Mouse (Mus musculus) megakaryocyte, embryonic 14.5 days (primary cell): Measurements from ENCODE around the gene Hist1h2bn. TPM values are rescaled to one million over a fixed set of nuclear protein-coding genes. Genes with fewer than 3 reads are reported as not detected.
"Not testable (repeated sequence)": the region's sequence is repeated elsewhere in the genome, so short reads cannot be mapped to it uniquely, and the experiment has no call there.

Experiments used
- H3K27me3 ChIP-seq: replicated peaks from 2 replicates; pipeline ENCODE3; 2012; ENCODE audit warnings: inconsistent platforms
- H3K36me3 ChIP-seq: replicated peaks from 2 replicates; pipeline ENCODE3; 2012; ENCODE audit warnings: low read length, inconsistent platforms, mixed read lengths
- H3K4me1 ChIP-seq: 2 replicates; pipeline ENCODE4 v1.6.1; 2012; ENCODE audit warnings: inconsistent platforms
- H3K4me3 ChIP-seq: replicated peaks from 2 replicates; pipeline ENCODE3; 2012; ENCODE audit warnings: moderate library complexity, mild to moderate bottlenecking, inconsistent platforms
- H3K9me3 ChIP-seq: 2 replicates; pipeline ENCODE4 v1.6.1; 2012; ENCODE audit warnings: inconsistent platforms
- FLI1 ChIP-seq: IDR thresholded peaks from 2 replicates; pipeline ENCODE4 v1.6.1; 2012; ENCODE audit warnings: low read length, inconsistent platforms, mixed read lengths
- GATA1 ChIP-seq: IDR thresholded peaks from 3 replicates; pipeline ENCODE4 v1.6.1; 2012; ENCODE audit warnings: mixed read lengths, low read length, inconsistent platforms, borderline replicate concordance
- polyA plus RNA-seq: library from polyadenylated mRNA; stranded (reverse); fragments of >175 nt; gene quantifications from 2 replicates; pipeline ENCODE4 v1.2.3, GENCODE M21; 2012; ENCODE audit warnings: low replicate concordance; ENCODE audit not compliant: insufficient read depth

Hist1h2bn gene
- polyA plus RNA-seq, 1 experiment: 7.1 TPM

- H3K4me1 ChIP-seq: peaks cover 59% of the 10 kb centered on the region
- H3K36me3 ChIP-seq: no peaks in the 10 kb centered on the region
- no peak for TF ChIP-seq FLI1
- TF ChIP-seq GATA1: no peak
- H3K4me3 ChIP-seq: peak overlapping the region; percentile 88
- H3K27me3 ChIP-seq: no peaks in the 10 kb centered on the region
- no peaks in the 10 kb centered on the region for H3K9me3 ChIP-seq
Measured at GRCm38 (mm10) chr13:21786189-21786898, 32.4 kb downstream of the Hist1h2bn start.

GRCm38 (mm10) chr13:21786899-21787629 is 33.1 kb downstream of the Hist1h2bn start, which contains the start of the genes Hist1h2an and Hist1h2bp:
Gene Hist1h2an, minus strand, starts transcription at chr13:21787218.
Gene Hist1h2bp, plus strand, starts transcription at chr13:21787461.
- H3K27me3 ChIP-seq, H3K36me3 ChIP-seq, H3K9me3 ChIP-seq: not testable (repeated sequence)
- Histone ChIP-seq H3K4me3 (peak within 1 kb of the TSS; percentile 89), H3K4me1 (peaks cover 58% of the 10 kb centered on the region)

GRCm38 (mm10) chr13:21787760-21788593 is 34.1 kb downstream of the Hist1h2bn start:
- Histone ChIP-seq H3K36me3 (no peaks in the 10 kb centered on the region), H3K4me1 (peaks cover 50% of the 10 kb centered on the region), H3K9me3 (no peaks in the 10 kb centered on the region), H3K27me3 (no peaks in the 10 kb centered on the region), H3K4me3 (peak overlapping the region; percentile 81)
- TF ChIP-seq GATA1: no peak
- TF ChIP-seq FLI1: no peak

DNA sequence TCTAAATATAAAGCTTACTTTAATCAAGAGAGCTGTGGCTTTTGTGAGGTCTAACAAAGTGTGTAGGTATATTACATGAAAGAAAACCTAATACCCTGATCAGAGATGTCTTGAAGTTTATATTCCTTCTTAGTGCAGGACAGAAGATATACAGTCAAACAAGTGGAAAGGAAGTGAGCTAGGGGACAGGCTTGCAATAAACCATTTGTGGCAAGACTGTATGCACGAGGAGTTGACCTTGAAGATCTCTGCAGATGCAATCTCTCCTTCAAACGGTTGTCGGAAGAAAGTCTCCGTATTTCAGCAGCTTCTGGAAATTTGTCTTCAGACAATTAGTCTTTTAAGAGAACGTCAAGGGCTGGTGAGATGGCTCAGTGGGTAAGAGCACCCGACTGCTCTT is 36.0 kb downstream of the Hist1h2bn start:
- TF ChIP-seq FLI1: no peak
- TF ChIP-seq GATA1: no peak
- Histone ChIP-seq H3K4me1 (peaks cover 40% of the 10 kb centered on the region), H3K4me3 (no peak overlapping the region), H3K9me3 (no peaks in the 10 kb centered on the region), H3K36me3 (no peaks in the 10 kb centered on the region), H3K27me3 (no peaks in the 10 kb centered on the region)

DNA sequence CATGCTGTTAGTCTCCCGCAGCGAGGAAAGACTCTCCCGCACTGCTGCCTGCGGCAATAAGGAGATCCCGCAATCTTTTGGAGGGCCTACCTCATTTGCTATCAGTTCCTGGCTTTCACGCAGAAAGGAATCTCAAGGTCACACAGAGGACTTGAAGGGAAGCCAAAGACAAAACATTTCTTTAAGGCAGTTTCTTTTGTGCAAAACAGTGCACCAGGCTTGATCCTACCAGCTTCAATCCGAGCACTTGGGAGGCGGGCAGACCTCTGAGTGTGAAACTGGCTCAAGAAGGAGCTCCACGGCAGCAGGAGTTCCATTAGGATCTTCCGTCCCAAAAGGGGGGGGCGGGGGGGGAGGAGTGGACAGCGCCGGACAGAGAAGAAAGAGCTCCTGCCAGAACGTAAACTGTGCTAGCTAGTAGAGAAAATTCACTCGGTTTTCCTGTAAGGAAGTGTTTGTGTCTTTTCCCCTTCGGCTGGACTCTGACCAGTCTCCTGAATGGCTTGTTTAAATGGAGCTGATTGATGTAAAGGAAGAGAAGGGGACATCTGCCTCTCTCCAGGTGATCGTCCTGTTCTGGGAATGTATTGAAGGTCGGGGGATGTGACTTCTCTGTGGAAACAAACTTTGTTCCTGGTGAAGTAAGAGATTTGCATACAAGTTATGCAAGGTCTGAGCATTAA is 36.8 kb downstream of the Hist1h2bn start:
- peak overlapping the region; percentile 64 for H3K4me3 ChIP-seq
- H3K9me3 ChIP-seq: no peaks in the 10 kb centered on the region
- TF ChIP-seq GATA1: no peak
- H3K27me3 ChIP-seq: no peaks in the 10 kb centered on the region
- H3K36me3 ChIP-seq: no peaks in the 10 kb centered on the region
- peaks cover 37% of the 10 kb centered on the region for H3K4me1 ChIP-seq

GRCm38 (mm10) chr13:21795584-21795983 is 41.7 kb downstream of the Hist1h2bn start:
- Histone ChIP-seq H3K4me3 (no peak overlapping the region), H3K36me3 (no peaks in the 10 kb centered on the region), H3K27me3 (no peaks in the 10 kb centered on the region), H3K4me1 (peaks cover 12% of the 10 kb centered on the region), H3K9me3 (no peaks in the 10 kb centered on the region)
- TF ChIP-seq GATA1 (no peak), FLI1 (no peak)

GRCm38 (mm10) chr13:21797163-21797562 is 43.2 kb downstream of the Hist1h2bn start:
- not testable (repeated sequence) for H3K4me3 ChIP-seq, H3K4me1 ChIP-seq, H3K9me3 ChIP-seq, H3K27me3 ChIP-seq, H3K36me3 ChIP-seq

- not testable (repeated sequence) for H3K27me3 ChIP-seq, H3K36me3 ChIP-seq, H3K4me1 ChIP-seq, H3K4me3 ChIP-seq, H3K9me3 ChIP-seq
Measured at GRCm38 (mm10) chr13:21803058-21803457, 49.1 kb downstream of the Hist1h2bn start.

Other genes with a start within 250 kb of the Hist1h2bn start
- gene Zkscan8, start 223.0 kb upstream of the Hist1h2bn start, polyA plus RNA-seq: 0.20 TPM in 1 of 2 replicates, not detected in the other
- gene Olfr1366, start 211.3 kb upstream of the Hist1h2bn start, polyA plus RNA-seq: not detected in 2 replicates
- not detected in 2 replicates for gene Olfr1535, start 194.2 kb upstream of the Hist1h2bn start, polyA plus RNA-seq
- gene Olfr1364, start 172.4 kb upstream of the Hist1h2bn start, polyA plus RNA-seq: 0.10 TPM in 1 of 2 replicates, not detected in the other
- not detected in 2 replicates for gene Olfr1362, start 140.1 kb upstream of the Hist1h2bn start, polyA plus RNA-seq
- not detected in 2 replicates for gene Olfr11, start 111.6 kb upstream of the Hist1h2bn start, polyA plus RNA-seq
- not detected in 2 replicates for gene Olfr1361, start 90.7 kb upstream of the Hist1h2bn start, polyA plus RNA-seq
- gene Olfr1360, start 76.7 kb upstream of the Hist1h2bn start, polyA plus RNA-seq: not detected in 2 replicates
- not detected in 2 replicates for gene Olfr1359, start 56.0 kb upstream of the Hist1h2bn start, polyA plus RNA-seq
- 3.6 TPM in 1 of 2 replicates, not detected in the other for gene Hist1h2bl, start 38.0 kb upstream of the Hist1h2bn start, polyA plus RNA-seq
- gene Hist1h2ai, start 37.7 kb upstream of the Hist1h2bn start, polyA plus RNA-seq: 46.8 and 88.4 TPM in 2 replicates
- 72.9 and 147 TPM in 2 replicates for gene Hist1h3h, start 36.5 kb upstream of the Hist1h2bn start, polyA plus RNA-seq
- gene Hist1h2bm, start 32.1 kb upstream of the Hist1h2bn start, polyA plus RNA-seq: 7.3 TPM in 1 of 2 replicates, not detected in the other
- 5.0 and 5.5 TPM in 2 replicates for gene Hist1h4j, start 19.1 kb upstream of the Hist1h2bn start, polyA plus RNA-seq
- 53.8 and 106 TPM in 2 replicates for gene Hist1h4k, start 3.6 kb upstream of the Hist1h2bn start, polyA plus RNA-seq
- 18.0 and 72.9 TPM in 2 replicates for gene Hist1h2ak, start 296 bp upstream of the Hist1h2bn start, polyA plus RNA-seq
- 3.0 TPM in 1 of 2 replicates, not detected in the other for gene Hist1h1b, start 26.5 kb downstream of the Hist1h2bn start, polyA plus RNA-seq
- 50.5 and 69.6 TPM in 2 replicates for gene Hist1h3i, start 29.2 kb downstream of the Hist1h2bn start, polyA plus RNA-seq
- gene Hist1h2an, start 33.1 kb downstream of the Hist1h2bn start, polyA plus RNA-seq: 22.2 and 79.5 TPM in 2 replicates
- 4.6 and 20.3 TPM in 2 replicates for gene Hist1h2bp, start 33.3 kb downstream of the Hist1h2bn start, polyA plus RNA-seq
- gene Hist1h2bq, start 56.1 kb downstream of the Hist1h2bn start, polyA plus RNA-seq: 83.2 and 173 TPM in 2 replicates
- gene Hist1h2ao, start 56.3 kb downstream of the Hist1h2bn start, polyA plus RNA-seq: not detected in 2 replicates
- gene Hist1h4m, start 57.6 kb downstream of the Hist1h2bn start, polyA plus RNA-seq: 91.9 TPM in 1 of 2 replicates, not detected in the other
- gene Hist1h4n, start 78.1 kb downstream of the Hist1h2bn start, polyA plus RNA-seq: 88.8 and 245 TPM in 2 replicates
- gene Hist1h2ap, start 79.4 kb downstream of the Hist1h2bn start, polyA plus RNA-seq: 10,971 and 11,665 TPM in 2 replicates
- 74.1 and 174 TPM in 2 replicates for gene Hist1h2br, start 79.6 kb downstream of the Hist1h2bn start, polyA plus RNA-seq
- not detected in 2 replicates for gene Zfp184, start 191.0 kb downstream of the Hist1h2bn start, polyA plus RNA-seq
- not detected in 2 replicates for gene Pom121l2, start 227.1 kb downstream of the Hist1h2bn start, polyA plus RNA-seq